Mouse (Mus musculus) urinary bladder, postnatal 25 days (tissue): Measurements from ENCODE around the gene Mixl1.

Experiments
- DNase-seq: peaks from one replicate; pipeline ENCODE4 v3.0.0; 2022; ENCODE audit warnings: low spot score

Gene Mixl1

DNA sequence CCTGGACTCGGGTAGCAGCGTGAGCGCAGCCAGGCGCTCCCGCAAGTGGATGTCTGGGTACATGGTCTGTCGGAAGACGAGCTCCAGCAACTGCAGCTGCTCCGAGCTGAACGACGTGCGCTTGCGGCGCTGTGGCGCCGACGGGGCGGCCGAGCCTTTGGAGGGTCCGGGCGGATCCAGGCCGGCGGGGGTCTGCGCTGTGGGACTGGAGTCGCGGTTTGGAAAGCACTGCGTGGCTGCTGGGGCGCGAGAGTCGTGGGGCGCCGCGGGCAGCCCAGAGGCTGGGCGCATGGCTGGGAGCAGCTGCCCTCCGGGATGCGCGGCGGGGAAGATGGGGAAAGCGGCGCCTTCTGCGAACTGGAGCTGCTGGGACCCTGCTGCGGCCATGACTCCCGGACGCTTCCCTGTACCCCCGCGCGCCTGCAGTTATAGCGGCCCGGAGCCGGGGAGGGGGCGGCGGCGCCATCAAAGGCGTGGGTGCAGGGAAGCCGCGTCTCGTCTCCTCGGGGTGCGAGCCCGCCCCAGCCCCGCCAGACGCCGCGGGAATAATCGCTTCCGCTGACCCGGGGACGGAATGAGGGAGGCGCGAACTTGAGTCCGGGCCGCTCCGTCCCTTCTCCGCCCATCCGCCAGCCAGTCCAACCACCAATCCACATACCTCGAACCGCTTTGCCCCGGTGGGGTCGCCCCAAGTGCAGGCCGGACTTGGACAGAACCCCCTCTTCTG is at the start of gene Mixl1:
Gene Mixl1 (minus strand): TSS at position 409 of the 727 bp plus-strand sequence.
- no peak for DNase-seq

GRCm38 (mm10) chr1:180729231-180729630 is 32.4 kb upstream of the Mixl1 start:
- DNase-seq, result no peak

DNA sequence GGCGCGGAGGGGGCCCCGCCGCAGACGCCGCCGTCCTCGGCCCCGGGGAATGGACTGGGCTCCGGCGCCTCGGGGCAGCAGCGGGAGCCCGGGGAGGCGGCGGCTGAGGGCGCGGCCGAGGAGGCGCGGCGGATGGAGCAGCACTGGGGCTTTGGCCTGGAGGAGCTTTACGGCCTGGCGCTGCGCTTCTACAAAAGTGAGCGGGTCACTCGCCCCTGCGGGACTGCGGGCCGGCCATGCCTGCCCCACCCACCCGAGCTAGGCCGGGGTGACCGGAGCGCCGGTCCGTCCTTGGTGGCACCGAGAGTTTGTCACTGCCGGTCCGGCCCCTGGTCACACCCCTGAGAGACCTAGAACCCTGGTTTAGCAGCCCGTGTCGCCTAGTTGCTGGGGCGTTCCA is 29.3 kb upstream of the Mixl1 start:
- DNase-seq, result no peak

DNA sequence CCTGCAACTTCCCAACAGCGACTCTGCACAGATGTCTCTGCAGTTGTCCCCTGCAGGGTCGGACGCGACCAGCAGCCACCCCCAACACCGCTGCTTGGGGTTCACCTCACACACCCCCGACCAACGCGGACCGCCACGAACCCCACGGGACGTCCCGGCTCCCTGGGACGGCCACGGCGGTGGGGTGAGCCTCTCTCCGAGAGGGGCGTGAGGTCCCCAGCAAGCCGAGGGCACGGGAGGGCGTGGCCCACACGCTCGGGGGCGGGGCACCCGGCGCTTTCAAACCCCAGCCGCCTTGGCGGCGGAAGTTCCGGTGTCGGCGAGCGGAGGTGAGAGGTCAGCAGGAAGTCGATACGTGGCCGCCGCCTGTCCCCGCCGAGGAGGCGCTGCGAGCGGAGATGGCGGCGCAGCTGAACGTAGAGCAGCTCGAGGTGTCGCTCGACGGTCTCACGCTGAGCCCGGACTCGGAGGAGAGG is 28.9 kb upstream of the Mixl1 start, which contains the start of gene Acbd3:
Gene Acbd3 (plus strand): TSS at position 340 of the 476 bp plus-strand sequence.
- peak; percentile 86 for DNase-seq

DNA sequence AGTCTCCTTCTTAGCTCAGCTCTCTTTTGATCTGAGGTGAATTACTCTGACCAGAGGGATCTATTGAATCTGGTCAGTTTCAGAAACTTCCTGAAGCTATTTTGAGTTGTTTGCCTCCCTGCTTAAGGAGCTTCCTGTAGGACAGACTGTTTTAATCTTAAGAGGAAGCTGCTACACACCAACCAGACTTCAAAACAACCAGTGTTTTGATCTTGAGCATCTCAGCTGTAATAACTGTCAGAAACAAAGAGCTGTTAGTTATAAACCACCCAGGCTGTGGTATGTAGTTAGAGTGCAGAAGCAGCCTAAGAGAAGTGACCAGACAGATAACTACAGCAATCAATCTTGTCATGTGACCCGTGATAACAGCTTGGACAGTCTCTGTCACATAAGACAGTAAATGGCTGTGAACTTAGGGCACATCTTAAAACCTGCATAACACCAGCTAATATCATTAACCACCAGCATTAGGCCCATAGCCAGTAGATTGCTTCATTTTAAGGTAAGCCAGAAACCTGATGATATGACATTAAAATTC is 26.9 kb upstream of the Mixl1 start:
- DNase-seq, result no peak

DNA sequence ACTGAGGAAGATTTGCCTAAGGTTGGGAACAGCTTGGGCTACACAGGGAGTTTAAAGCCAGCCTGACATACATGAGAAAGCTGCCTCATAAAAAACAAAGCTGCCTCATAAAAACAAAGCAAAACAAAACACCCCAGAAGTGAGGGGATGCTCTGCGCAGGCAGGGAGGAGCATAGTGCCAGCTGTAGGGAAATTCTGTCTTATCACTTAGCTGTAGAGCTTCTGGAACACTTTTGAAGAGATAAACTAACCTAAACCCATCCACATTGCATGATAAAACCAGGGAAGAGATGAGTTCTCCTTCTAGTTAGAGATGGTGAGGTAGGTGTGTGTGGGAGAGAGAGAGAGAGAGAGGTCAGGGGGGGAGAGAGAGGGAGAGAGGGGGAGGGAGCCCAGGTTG is 25.8 kb upstream of the Mixl1 start:
- DNase-seq, result no peak

DNA sequence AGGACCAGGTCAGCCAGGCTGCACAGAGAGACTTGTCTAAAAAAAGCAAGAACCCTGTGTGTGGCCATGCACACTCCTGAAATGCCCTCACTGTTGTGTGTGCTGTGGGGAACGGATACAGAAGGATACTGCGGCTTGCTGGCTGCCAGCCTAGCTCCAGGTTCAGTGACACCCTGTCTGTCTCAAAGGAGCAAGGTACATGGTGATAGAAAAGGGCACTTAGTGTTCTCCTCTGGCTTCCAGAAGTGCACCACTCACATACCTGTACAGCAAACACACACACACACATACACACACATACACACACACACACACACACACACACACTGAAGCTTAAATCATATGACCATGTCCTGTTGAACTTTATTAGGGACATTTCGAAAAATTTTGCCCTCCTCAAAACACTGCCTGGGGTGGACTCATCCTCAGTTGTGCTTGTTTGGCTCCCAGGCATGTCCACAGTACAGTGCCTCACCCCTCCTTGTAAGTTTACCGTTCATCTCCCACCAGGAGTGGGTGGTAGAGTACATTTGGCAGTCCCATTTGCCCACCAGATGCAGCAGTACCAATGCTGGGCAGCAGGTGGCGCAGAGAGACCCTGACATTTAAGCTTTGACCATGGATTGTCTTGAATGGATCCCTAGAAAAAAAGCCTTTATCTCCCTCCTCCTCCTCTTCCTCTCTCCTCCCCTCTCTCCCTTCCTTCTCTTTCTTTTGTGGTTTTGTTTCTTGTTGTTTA is 23.3 kb upstream of the Mixl1 start:
- peak; percentile 83 for DNase-seq

DNA sequence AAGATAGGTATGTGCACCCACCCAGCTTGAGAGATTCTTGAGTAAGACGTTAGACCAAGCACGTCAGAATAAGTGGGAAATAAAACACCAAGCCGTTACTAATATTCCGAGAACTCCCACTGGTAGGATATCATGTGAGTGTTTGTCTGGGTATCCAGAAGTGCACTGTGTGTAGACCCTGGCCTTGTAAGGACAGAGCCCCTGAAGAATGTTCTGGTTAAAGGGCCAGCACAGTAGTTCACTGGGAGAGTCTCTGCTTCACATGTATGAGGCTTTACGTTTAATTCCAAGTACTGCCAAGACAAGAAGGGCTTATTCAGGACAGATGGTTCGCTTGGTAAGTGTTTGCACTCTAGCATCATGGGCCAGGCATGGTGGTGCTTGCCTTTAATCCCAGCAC is 22.6 kb upstream of the Mixl1 start:
- no peak for DNase-seq

DNA sequence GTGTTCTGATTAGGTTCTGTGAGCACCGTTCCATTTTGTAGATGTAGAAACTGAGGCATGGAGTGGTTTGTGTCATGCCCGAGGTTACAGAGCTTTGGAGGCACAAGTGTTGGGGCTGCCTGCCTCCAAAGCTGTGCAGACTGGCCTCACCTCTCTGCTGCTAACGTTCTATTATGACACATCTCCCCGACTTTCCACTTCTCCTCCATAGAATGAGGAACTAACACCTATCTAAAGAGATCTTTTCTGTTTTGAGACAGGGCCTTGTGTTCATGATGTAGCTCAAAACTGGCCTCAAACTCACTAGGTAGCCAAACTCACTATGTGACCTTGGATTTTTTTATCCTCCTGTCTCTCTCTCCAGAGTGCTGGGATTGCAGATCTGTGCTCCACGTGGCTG is 21.9 kb upstream of the Mixl1 start:
- no peak for DNase-seq

- no peak for DNase-seq
These were observed 12.3 kb upstream of the Mixl1 start for GRCm38 (mm10) chr1:180708935-180709776.

- no peak for DNase-seq
These were observed 11.0 kb upstream of the Mixl1 start for GRCm38 (mm10) chr1:180707813-180708212.

- DNase-seq, result no peak
These were observed 10.5 kb upstream of the Mixl1 start for GRCm38 (mm10) chr1:180707368-180707767.

GRCm38 (mm10) chr1:180703400-180703799 is 6.6 kb upstream of the Mixl1 start:
- no peak for DNase-seq

- DNase-seq, result no peak
These were observed 1.2 kb upstream of the Mixl1 start for GRCm38 (mm10) chr1:180698063-180698462.

DNA sequence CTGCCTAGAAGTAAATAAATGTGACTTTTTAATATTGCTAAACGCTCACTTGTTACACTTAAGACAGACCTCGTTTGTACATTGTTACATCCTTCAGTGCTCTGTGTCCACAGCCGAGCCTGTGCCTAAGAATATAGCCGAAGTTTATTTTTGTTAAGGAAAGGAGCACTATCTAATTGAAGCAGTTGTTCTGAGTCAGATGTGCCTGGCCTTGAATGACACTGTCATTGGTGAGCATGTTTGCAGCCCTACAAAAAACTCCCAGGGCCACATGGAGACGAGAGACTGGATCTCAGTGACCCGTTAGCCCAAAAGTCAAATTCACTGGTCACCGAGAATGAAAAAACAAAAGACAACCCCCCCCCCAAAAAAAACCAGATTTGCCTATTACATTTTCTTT is 5.5 kb downstream of the Mixl1 start:
- no peak for DNase-seq
